Mouse (Mus musculus): ENCODE data around the gene Vwa1.
A peak's percentile ranks its signal among the peaks of the same experiment; 100 is the strongest.
"Not testable (repeated sequence)": the region's sequence is repeated elsewhere in the genome, so short reads cannot be mapped to it uniquely, and the experiment has no call there.

The Vwa1 gene

DNA sequence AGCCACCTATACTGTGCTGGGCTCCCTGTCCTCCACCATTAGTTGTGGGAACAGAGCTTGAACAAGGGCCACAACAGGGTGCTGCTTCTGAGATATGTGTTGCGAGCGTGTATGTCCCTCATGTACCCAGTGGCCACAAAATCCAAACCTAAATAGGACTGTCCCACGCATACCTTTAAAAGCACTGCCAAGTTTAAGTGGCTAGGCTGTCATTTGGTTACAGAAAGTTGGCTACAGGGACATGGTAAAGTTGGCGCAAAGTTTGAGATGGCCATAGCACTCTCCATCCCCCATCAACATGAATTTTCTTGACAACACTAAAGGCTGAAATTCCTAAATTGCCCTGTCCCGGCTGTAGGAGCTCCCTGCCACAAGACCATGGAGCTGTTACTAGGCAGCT is 29.4 kb downstream of the Vwa1 start:
- no peak for DNase-seq (ENCODE audit: low spot score)

DNA sequence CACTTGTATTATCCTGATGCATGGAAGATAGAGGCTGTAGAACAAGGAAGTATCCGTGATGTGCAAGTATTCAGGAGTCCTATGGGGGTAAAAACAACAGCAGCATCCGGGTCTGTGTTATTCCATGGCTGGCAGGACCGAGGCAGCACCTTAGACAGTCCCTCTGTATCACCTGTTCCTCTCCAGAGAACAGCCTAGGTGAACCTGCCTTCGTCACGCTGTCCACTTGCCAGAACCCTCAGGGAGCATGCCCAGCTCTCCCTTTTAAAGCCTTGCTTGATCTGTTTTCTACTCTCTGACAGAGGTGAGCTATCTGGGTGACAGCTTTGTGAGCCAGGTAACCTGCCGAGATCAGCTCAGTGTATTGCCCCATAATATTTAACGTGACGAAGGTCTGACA is 30.0 kb downstream of the Vwa1 start:
- no peak for DNase-seq (ENCODE audit: low spot score)

GRCm38 (mm10) chr4:155742684-155743083 is 31.8 kb downstream of the Vwa1 start:
- DNase-seq (ENCODE audit: low spot score), result no peak

DNA sequence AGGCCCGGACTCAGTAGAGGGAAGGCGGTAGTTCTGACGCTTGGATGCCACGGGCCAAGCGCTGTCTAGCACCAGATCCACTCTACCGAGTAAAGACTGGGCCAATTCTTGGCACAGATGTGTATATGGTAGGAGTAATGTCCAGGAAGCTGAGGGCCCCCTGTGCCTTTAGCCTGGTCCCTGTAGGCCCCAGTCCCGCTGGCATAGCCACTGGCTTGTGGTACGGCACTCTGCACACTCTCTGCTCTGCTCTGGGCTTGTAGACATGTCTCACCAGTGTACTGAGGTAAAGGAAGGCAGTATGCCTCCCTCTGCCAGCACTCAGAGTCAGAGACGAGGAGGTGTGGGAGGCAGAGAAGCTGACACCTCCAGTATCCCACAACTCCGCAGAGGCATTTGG is 33.8 kb downstream of the Vwa1 start:
- DNase-seq (ENCODE audit: low spot score), result not testable (repeated sequence)

- no peak for DNase-seq (ENCODE audit: low spot score)
These were observed 34.5 kb downstream of the Vwa1 start for GRCm38 (mm10) chr4:155739741-155740636.

DNA sequence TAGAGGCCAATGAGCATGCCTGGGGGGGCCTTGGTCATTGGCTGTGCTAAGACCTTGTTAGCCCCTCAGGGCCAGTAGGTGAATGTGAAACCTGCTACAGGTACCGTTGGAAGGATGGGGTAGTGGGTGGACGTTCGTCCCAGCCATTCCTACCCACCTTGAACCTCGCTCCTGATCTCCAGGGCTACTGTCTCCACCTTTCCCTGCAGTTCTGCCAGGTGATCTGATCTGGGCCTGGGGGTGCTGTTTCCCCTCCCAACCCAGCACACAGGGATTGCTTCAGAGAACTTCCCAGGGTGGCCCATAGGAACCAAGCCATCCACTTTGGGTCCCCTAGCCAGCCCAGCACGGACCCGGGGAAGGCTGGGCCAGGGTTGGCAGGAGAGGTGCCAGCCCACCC is 35.3 kb downstream of the Vwa1 start:
- no peak for DNase-seq (ENCODE audit: low spot score)

GRCm38 (mm10) chr4:155738262-155738661 is 36.2 kb downstream of the Vwa1 start:
- no peak for DNase-seq (ENCODE audit: low spot score)

GRCm38 (mm10) chr4:155736421-155736820 is 38.1 kb downstream of the Vwa1 start:
- DNase-seq (ENCODE audit: low spot score), result no peak

- no peak for DNase-seq (ENCODE audit: low spot score)
These were observed 38.7 kb downstream of the Vwa1 start for GRCm38 (mm10) chr4:155735788-155736187.

- DNase-seq (ENCODE audit: low spot score), result peak; percentile 72
These were observed 39.4 kb downstream of the Vwa1 start for GRCm38 (mm10) chr4:155734951-155735702.

DNA sequence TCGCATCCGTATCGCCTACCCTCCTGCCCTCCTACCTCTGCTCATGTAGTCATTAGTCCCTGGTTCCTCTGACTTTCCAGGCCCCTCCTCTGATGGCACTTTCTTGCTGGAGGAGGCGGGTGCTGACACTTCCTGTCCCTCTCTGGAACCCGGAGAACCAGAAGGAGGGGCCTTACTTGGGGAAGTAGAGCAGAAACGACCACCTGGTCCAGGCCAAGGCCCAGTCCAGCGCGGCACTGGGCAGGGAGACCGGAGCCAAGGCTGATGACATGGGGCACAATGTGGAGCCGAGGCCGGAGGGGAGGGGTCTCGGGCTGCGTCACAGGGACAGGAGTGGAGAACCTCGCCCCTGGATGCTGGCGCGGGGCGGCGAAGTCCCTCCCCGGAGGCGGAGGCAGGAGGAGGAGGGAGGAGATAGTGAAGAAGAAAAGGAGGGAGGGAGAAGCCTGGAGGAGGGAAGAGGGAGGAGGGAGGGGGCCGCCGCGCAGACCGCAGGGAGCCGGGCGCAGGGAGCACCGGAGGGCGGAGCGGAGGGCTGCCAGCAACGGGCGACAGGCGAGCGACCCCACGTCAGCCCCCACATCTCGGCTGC is 40.1 kb downstream of the Vwa1 start, which contains the start of gene Tmem240:
Gene Tmem240 (plus strand): TSS at position 451 of the 592 bp plus-strand sequence.
- DNase-seq (ENCODE audit: low spot score), result peak; percentile 97

DNA sequence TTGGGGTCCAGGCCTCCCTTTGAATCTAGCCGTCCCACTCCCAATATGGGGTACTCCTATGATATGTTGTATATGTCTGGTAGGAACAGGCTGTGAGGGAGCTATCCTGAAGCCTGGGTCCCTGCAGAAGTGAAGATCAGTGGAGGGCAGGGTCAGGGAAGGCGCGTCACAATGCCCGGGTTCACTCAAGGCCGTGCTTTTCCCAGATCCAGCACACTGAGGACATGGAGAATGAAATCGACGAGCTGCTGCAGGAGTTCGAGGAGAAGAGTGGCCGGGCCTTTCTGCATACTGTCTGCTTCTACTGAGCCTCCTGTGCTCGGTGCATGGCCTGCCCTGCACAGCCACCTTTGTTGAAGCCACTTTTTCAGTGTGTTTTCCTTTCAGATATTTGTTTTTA is 41.2 kb downstream of the Vwa1 start:
- DNase-seq (ENCODE audit: low spot score), result no peak

DNA sequence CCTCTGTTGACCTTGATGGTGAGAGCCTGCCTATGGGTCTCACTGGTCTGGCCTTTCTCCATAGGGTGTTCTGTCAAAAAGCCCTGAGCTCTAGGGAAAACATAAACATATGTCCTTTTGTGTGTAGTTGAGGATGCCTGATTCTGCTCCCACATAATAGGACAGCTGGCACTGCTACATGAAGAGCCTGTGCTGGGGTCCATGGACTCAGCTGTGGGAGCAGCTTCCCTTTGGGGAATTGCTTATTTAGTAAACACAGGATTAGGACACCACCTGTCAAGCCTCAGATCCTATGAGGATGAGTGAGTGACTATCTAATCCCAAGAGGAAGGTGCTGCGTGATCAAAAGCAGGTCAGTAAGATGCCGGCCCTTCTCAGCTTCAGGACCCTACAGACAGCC is 46.5 kb downstream of the Vwa1 start:
- no peak for DNase-seq (ENCODE audit: low spot score)

DNA sequence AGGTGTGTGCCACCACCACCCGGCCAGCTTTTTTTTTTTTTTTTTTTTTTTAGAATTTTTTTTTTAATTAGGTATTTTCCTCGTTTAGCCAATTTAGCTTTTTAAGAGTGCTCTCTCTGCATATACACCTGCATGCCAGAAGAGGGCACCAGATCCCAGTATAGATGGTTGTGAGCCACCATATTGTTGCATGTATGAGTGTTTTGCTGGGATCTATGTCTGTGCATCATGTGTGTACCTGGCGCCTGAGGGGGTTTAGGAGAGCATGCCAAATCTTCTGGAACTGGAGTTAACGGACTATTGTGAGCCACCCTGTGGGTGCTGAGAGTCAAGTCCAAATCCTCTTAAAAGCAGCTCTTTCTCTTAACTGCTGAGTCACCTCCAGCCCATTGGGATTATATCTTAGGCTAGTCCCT is 52.8 kb downstream of the Vwa1 start:
- peak; percentile 35 for DNase-seq (ENCODE audit: low spot score)
